Mouse (Mus musculus): ENCODE data around the gene Cd99l2.

DNA sequence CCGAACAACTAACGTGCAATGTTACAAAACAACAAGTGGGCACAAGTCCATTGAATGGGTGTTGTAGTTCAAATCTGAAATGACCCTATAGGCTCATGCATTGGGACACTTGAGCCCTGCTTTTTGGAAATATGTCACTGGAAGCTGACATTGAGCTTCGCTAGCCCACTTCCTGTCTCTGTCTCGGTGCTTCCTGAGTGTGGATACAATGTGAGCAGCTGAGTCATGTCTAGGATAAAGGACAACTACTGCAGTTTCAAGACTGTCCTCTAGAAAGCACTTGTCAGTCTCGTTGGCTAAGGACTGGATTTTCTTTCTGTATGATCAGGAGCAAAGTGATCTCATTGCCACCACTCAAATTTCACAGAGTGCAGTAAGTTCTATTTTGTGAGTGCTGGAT lies 49.7 kb downstream of the Cd99l2 start:
- TF ChIP-seq CTCF (IDR thresholded peaks at IDR 0.05; ENCODE audit: low read depth, low read length) (no peak), POLR2A (IDR thresholded peaks at IDR 0.05; ENCODE audit: borderline replicate concordance, low read depth, low read length) (no peak)
